Mouse (Mus musculus) lung, adult 2 months (tissue): ENCODE data around the gene Senp6.

Experiments used
- CTCF ChIP-seq: fragments of 200-500 bp; IDR thresholded peaks from 2 replicates; pipeline ENCODE4 v1.5.1; 2011; ENCODE audit warnings: mild to moderate bottlenecking, low read length, control low read depth; ENCODE audit not compliant: insufficient read depth
- POLR2A ChIP-seq: fragments of 200-500 bp; IDR thresholded peaks from 2 replicates; pipeline ENCODE4 v1.6.1; 2011; ENCODE audit warnings: low read depth, mild to moderate bottlenecking, control low read depth, low read length, borderline replicate concordance; ENCODE audit errors: extremely low read depth

DNA sequence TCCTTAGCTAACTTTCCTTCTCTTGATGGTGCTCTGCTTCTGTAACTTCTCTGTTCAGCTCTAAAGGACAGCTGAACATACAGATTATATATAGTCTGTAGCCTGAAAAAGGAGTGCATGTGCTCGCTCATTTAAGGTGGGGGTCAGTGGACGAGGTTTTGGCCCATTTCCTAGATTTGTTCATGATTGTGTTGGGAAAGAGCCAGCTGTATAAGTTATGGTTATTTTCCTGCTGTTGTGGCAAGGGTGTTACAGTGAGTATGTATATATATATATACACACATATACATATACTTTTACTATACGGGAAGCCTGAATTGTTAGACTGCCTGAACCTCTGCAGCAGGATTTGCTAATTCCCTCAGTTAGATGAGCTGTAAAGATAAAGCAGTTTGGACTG is 22.7 kb downstream of the Senp6 start:
- TF ChIP-seq CTCF (no peak), POLR2A (no peak)
